Mouse (Mus musculus) kidney, postnatal 4 days (tissue): ENCODE data around the gene Pgs1.

Experiments used
- DNase-seq, 2 experiments: peaks; one replicate each; pipeline ENCODE4 v3.0.0; 2021; ENCODE audit warnings: mixed read lengths in 2 of 2

Gene Pgs1

DNA sequence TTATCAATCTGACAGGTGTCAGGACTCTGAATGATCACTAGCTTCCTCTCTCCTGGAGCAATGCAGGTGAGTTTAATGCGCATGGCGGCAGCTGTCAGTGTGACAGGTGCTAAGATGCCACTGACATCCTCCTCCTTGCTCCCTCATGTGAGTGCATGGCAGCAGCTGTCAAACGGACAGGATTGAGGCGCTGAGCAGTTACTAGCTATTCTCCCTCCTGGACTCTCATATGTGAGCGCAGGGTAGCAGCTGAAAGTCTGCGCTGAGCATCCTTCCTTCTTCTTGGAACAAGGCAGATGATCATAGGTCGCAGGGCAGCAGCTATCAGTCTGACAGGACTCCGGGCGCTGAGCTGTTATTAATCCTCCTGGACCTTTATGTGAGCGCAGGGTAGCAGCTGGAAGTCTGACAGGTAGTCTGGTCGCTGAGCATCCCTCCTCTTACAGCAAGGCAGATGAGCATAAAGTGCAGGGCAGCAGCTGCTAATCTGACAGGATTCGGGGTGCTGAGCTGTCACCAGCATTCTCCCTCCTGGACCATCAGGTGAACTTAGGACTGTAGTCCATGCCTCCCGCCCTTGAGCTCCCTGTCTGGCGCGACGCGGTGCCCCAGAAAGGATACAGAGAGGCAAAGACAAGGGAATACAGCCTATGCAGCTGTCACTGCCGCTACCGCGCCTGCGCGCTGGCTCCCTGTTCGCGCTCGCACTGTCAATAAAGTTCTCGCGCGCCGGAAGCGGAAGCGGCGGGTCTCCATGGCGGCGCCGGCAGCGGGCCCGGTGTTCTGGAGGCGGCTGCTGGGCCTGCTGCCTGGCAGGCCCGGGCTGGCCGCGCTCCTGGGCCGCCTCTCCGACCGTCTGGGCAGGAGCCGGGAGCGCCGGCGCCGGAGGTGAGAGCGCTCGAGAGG lies at the start of gene Pgs1:
TSS of gene Pgs1 (plus strand) at position 167 of the 906 bp plus-strand sequence.
- peak; percentile 92 to 95 for DNase-seq

DNA sequence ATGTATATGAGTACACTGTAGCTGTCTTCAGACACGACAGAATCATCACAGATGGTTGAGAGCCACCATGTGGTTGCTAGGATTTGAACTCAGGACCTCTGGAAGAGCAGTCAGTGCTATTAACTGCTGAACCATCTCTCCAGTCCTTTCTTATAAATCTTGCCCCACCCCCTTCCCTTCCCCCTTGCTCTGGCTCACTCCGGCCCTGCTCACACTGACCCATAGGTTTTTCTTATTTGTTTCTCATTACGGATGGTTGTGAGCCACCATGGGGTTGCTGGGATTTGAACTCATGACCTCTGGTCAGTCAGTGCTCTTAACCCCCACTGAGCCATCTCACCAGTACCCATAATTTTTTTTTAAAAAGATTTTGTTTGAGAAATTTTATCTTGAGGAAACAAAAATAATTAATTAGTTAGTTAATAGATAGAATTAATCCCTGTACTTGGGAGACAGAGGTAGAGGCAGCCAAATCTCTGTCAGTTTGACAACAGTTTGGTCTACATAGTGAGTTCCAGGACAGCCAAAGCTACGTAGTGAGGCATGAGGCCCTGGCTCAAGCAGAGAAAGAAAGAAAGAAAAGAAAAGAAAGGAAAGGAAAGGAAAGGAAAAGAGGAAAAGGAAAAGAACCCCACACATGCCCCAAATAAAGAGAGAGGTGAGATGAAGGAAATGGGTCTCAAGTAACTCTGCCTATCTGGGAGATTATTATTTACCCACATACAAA lies 46.9 kb upstream of the Pgs1 start:
- no peak for DNase-seq

DNA sequence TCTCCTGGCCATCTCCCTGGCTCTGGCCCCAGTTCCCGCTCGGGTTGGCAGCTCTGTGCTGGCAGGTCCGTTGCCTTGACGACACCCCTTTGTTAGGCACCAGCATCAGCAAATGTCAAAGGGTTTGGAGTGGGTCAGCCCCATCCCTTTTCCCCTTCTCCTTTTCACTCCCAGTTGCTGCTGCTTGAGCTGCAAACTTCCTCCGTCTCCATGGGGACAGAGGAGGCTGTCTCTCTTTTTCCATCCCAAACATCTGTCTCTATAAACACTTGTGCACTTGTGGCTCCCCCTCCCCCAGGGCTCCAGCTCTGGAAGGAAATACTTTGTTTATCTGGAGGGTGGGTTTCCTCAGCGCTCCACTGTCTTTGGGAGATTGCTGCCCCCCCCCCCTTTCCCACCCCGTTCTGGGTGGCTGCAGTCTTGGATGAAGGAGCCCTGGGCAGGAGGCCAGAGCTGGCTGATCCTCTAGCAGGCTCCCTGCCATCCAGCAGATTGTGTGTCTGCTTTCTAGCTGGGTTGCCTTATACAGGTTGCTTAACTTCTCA lies 46.3 kb upstream of the Pgs1 start:
- DNase-seq, result peak; percentile 81 to 87

DNA sequence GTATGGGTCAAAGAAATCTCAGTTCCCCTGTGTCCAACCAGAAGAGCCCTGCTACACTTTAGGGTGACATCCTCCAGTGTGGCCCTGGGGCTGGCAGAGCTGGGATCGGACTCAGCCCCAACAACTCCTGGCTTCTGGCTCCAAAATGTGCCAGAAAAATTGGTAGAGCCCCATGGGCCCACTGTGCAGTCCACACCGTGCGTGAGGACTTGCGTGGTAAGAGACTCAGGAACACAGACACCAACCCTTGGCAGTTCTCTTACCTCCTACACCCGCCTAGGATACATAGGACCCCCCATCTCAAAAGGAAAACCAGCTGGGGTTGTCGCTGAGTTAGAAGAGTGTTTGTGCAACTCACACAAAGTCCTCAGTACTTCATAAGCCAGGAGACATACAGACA lies 45.2 kb upstream of the Pgs1 start:
- no peak for DNase-seq

DNA sequence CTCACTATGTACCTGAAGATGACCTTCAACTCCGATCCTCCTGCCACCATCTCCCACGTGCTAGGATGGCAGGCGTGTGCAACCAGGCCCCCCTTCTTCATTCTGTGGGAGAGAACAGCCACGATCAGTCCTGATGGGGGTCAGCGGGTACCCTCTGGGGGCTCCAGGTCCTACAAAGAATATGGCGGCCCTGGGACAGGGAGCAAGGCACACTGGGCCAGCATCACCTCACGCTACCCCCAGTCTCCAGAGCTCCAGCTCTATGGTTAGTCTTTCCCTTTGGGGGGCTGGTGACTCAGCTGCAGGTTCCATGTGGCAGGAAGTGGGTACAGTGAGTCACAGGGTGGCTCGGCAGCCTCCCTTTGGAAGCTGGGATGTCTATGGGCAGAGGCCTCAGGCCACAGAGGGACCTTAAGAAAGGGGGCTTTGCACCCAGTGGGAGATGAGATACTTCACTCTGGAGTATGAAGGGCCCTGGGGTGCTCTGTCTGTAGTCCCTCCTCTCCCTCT lies 44.7 kb upstream of the Pgs1 start:
- DNase-seq, result no peak

DNA sequence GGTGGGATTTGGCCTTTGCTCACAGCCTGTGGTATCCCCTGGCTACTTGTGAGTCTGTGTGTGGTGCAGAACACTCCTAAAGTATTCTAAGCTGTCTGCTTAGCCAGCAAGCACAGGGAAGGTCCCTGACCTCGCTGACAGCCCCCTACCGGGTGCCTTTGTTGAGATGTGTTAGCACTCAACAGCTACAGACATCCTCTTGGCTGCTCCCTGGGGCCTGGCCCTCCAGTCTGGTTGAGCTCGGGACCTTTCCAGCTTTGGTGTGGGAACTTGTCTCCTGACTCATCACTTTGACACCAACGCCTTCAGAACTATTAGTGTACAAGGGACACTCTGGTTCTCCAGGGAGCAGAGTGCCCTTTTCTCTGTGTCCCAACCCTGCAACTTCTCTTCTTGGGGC lies 44.2 kb upstream of the Pgs1 start:
- DNase-seq, result no peak

DNA sequence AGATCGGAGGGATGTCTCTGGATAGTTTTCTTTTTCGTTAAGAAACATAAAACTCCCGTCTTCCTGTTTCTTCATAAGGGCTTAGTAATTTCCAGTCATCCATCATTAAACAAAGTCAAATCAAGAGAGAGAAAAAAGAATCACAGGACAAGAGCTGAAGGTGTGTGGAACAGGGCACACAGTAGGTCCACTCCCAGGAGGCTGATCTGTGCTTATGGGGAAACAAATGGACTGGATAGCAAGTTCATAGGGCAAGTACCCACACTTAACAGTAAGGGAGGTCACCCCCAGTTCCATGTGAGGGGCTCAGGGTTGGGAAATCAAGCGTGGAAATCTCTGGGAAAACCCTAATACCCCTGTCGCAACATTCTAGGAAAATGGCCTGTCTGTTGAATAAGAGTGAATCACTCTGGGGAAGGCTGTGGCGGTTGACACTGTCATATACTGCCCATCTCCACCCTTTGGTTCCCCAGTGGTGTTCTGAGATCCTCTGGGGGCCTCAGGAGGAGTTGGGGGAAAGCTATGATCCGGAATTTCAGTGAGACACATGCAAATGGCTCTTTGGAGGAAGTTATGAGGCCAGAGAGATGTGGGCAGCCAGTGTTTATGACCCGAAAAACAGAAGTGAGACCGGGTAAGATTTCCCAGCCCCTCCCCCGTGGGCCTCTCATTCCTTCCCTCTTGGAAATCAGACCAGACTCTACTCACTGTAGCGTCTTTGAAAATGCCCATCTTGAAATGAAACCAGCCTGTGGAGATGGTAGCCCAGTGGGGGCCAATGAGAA lies 39.7 kb upstream of the Pgs1 start:
- DNase-seq, result peak; percentile 45 to 55

DNA sequence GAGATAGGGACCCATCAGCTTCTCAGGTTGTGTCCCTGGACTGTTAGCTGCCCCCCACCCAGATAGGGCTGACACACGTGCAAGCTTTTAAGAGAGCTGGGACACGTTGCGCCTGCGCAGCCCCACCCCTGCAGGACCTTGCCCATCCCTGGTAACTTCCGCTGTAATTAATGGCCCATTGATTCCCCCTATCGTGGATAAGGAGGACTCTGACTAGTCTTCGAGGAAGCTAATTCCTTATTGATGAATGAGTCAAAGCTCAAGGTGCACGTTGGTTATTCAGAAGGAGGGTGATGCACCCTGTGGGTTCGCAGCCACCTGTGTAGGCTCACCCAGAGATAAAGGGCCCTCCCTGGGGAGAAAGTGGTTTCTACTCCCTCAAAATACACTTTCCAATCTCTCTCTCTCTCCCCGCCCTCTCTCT lies 39.1 kb upstream of the Pgs1 start:
- no peak for DNase-seq

DNA sequence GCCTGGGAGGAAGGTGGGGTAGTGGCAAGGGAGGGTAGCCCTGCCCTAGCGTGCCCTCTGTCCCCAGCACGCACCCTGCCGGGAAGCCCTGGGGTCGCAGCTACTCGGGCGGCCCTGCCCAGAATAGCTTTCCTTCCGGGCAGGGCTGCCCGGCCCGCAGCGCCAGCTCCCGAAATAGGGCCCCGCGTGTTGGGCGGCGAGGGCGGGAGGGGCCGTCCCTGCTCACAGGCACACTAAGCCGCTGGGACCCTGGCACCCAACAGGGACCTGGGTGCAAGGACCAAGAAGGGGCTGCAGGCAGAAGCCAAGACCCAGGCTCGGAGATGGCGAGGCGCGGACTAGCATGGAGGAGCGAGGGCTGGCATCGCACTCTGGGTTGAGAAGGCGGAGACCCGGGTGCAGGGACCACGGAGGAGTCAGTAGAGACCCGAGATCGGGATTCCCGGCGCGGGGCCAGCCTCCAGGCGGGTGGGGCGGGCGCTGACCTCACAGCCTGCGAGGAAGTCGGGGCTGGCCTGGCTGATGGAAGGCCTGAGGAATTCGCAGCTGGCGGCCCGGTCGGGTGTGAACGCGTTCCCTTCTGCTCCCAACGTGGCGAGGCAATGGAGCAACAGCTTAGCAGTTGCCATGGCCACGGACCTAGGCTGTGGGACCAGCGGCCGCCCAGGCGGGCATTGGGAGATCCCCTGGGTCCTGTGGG lies 36.5 kb upstream of the Pgs1 start:
- peak; percentile 86 to 92 for DNase-seq

DNA sequence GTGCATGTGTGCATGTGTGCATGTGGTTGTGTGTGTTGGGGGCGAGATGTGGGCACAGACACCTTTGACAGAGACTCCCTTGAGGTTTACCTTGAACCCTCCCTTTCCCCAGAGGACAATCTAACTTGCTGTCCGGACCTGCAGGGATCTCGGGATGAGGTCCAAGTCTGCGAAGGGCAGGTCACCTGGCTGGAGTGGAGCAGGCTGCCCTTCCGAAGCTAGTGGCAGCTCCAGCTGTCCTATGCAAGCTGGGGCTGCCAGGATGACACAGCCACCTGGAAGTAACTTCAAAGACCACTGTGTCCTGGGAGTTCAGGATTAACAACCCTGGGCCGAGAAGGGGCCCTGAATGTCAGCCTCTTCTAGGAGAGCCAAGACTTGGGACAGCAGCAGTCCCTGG lies 34.7 kb upstream of the Pgs1 start:
- DNase-seq, result no peak

DNA sequence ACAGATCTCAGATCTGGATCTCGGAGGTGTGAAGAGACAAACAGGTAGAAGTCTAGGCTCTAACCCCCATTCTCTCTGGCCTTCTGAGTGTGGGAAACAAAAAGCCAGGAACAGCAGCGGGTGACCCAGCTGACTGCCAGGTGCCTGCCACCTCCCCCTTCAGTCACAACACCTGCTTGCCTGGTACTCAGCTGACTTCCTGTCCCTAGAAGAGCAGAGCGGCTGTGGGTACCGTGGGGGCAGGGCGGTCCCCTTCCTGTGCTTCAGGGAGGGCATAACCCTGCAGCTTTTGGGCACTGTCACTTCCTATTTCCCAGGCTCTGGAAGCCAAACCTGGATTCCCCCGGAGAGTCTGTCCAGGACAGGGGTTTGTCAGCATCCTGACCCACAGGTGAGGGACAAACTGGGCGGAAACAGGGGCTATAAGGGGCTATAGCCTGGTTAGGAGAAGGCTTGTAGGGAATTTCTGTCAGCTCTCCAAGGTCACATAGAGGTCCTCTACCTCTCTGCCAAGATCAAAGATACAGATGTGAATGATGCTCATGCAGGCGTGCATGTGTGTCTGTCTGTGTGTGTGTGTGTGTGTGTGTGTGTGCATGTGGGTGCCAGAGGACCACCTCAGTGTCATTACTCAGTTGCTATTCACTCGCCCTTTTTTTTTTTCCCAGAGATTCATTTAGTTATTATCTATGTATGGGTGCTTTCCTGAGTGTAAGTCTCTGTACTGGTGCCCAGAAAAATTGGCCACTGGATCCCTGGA lies 33.7 kb upstream of the Pgs1 start:
- peak in 1 of 2 experiments; percentile 65 for DNase-seq

DNA sequence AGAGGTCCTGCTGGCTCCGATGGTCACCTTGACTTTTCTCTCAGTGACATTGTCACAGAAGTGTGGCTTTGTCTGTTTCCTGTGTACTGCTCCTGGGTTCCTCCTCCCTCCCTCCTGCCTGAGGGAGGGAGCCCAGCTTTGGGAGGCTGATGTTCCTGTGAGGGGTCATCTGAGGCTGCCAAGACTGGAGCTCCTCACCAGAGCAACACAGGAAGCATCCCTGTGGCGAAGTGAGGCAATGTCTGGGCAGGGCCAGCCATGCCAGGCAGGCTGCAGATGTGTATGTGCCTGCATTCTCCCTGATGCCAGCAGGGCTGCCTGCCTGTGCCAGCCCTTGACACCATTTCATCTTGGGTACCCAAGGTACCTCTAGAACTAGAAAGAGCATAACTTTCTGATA lies 32.0 kb upstream of the Pgs1 start:
- DNase-seq, result peak in 1 of 2 experiments; percentile 31

DNA sequence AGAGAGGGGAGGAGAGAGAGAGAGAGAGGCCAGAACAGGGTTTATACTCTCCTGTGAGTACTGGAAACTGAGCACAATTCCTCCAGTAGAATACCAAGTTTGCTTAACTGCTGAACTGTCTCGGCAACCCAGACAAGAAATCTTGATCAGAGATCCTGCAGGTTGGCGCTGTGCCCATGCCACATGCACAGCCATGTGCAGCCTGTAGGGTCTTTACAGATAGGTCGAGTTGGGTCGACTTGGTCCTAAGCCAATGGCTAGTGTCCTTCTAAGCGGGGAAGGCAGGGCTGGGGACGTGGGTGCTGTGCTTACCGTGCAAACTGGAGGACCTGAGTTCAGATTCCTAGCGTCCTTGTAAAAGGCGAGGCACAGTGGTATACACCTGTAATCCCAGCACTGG lies 31.3 kb upstream of the Pgs1 start:
- peak in 1 of 2 experiments; percentile 37 for DNase-seq

DNA sequence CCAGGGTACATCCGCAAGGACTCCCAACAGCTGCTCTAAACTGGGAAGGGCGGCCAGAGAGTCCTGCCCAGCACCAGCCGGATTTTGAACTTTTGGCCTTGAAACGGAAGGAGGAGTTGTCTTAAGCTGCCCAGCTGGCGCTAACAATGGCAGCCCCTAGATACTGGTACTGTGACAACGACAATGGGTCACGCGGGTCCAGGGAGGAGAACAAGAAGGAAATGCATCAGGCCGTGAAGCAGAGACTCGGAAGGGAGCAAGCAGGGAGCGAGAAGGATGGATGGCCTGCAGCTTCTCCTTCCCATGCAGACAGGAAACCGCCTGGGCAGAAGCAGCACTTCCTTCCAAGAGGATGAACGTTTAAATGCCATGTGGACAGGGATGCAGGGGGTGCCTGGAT lies 30.5 kb upstream of the Pgs1 start:
- DNase-seq, result peak; percentile 50 to 70

DNA sequence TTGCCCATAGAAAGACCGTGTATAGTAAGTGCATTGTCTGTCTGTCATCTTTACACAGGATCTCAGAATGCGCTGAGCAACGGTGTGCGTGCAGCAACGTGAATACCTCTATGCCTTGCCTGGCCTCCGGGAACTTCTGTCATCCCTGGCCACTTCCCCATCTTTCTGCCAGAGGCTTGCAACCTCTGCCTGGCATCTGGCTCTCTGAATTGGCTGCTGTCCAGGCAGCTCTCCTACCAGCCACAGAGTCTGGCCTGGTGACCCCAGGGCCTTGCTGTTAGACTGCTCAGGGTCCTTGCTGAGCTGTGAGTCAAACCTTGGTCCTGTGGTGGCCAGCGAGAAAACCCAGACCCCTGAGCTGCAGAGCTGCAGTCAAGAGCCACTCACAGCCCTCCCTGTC lies 27.9 kb upstream of the Pgs1 start:
- peak in 1 of 2 experiments; percentile 40 for DNase-seq

DNA sequence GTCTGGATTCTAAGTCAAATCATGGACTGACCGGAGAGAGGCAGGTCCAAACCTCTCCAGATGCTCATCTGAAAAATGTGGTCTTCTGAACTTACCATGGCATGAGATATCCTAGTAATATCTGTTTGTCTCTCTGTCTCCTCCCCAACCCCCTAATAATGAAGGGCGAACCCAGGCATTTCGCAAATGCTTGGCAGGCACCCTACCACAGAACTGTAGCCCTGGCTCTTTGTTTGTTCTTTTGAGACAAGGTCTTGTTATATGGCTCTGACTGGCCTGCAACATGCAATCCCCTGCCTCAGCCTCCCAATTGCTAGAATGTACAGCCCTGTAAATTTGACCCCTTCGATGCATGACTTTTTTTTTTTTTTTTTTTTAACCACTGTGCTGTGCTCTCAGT lies 26.9 kb upstream of the Pgs1 start:
- DNase-seq, result no peak

DNA sequence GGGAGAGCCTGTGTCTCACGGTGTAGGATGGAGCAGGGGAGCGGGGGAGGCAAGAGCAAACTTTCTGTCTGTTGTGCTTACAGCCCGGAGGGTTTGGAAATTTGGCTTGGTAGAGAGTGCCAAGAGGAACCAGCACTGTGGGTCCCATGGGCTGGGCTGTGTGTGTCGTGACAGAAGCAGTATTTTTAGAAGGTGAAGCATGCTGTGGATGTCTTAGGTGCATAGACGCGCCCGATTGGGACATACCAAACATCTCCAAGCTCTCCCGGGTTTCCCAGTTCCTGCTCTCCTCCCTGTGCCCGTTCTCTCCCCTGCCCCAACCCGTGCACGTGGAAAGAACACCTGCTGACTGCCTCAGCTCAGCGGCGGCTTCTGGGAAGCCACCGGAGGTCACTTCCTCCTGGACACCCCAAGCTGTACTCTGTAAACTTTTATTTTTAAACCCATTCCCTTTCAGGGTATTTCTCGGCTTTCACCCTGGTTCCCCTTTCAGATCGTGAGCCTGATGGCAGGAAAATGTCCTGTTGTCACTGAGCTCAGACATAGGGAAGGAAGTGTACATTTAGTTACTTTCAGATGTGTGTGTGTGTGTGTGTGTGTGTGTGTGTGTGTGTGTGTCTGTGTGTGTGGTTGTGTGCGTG lies 26.2 kb upstream of the Pgs1 start:
- peak in 1 of 2 experiments; percentile 36 for DNase-seq

DNA sequence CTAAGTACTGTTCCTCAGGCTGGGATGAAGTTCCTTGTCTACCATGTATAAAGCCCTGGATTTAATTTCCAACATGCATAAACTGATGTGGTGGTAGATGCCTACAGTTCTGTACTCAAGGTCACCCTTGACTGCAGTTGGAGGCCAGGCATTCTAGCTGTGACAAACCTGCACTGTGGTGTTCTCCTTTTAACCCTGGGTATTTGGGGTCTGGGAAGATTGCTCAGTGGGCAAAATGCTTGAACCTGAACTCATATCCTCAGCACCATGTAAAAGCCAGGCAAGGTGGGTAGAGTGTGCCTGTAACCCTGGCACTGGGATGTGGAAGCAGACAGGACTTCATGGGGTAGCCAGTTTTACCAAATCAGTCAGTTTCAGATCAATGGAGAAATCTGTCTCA lies 25.5 kb upstream of the Pgs1 start:
- no peak for DNase-seq

DNA sequence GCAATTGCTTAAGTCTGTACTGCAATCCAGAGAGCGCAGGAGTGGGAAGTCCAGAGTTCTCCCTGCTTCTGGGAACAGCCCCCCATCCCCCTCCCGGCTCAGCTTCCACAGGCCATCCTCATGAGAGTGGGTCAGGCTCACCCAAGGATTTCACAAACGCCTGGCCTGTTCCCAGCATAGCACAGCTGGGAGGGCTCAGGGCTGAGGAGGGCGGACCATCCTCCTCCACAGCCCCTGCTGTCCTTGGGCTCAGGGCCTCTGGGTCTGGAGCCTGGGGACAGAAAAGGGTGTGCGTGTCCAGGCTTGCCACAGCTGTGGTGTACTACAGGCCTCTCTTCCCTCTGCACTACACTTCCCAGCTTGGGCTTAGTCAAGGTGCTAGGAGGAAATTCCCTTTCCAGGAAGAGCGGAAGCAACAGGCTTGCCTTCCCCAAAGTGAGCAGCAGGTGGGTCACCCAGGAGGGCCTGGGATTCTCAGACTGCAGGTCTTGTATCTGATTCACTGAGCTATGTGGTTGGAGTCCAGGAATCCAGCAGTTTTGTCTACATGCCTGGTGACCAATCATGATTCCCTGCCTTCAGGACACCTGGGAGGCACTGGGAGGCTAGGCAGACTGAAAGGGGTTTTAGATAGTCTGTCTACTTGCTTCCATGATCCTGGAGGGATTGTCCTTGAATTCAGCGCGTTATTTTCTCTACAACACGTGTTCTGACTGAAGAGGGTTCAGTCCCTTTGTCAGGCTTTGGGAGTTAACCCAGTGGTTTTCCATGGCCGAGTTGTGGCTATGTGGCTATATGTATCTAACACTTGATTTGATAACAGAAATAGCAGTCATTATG lies 23.6 kb upstream of the Pgs1 start:
- peak; percentile 92 to 94 for DNase-seq
